Mouse (Mus musculus) CH12.LX (cell line): ENCODE measurements around the gene Ptprb. TPM values are rescaled to one million over a fixed set of nuclear protein-coding genes. Genes with fewer than 3 reads are reported as not detected.
A peak's percentile ranks its signal among the peaks of the same experiment; 100 is the strongest.

Experiments used
- DNase-seq: peaks from one replicate; pipeline ENCODE4 v3.0.0-alpha.2; 2013; ENCODE audit errors: extremely low read depth
- H3K27ac ChIP-seq: 2 replicates; pipeline ENCODE4 v1.5.1; 2012; ENCODE audit warnings: low read depth, mild to moderate bottlenecking, control low read depth, moderate library complexity; ENCODE audit not compliant: insufficient read depth
- H3K27me3 ChIP-seq: replicated peaks from 2 replicates; pipeline ENCODE3; 2012; ENCODE audit warnings: inconsistent platforms
- H3K36me3 ChIP-seq, 2 experiments: replicated peaks in 1 of 2; 2 replicates each; pipeline versions ENCODE3 to v1.6.1; 2012; ENCODE audit warnings: inconsistent platforms in 1 of 2, low read length in 1 of 2, mild to moderate bottlenecking in 1 of 2, mixed read lengths in 1 of 2, moderate library complexity in 1 of 2; ENCODE audit not compliant: control insufficient read depth in 1 of 2, insufficient read depth in 1 of 2
- H3K4me1 ChIP-seq, 2 experiments: 2 replicates each; pipeline ENCODE4 v1.6.1; 2012; ENCODE audit warnings: inconsistent platforms in 1 of 2, moderate library complexity in 1 of 2; ENCODE audit not compliant: insufficient read depth in 2 of 2, control insufficient read depth in 1 of 2
- H3K4me2 ChIP-seq: 2 replicates; pipeline ENCODE4 v1.6.1; 2012; ENCODE audit warnings: low read depth, mild to moderate bottlenecking, control low read depth; ENCODE audit not compliant: poor library complexity, insufficient read depth, severe bottlenecking
- H3K4me3 ChIP-seq, 3 experiments: fragments of 150-350 bp in 1 of 3; sonication (generic) in 1 of 3; replicated peaks in 1 of 3; 2 replicates each; pipeline versions ENCODE3 to v1.5.1; 2011 to 2012; ENCODE audit warnings: low read depth in 2 of 3, low read length in 2 of 3, mild to moderate bottlenecking in 2 of 3, moderate library complexity in 2 of 3, control low read depth in 1 of 3, improper control_type of control experiment in 1 of 3, inconsistent platforms in 1 of 3, mixed read lengths in 1 of 3; ENCODE audit not compliant: poor library complexity in 1 of 3
- H3K79me2 ChIP-seq: replicated peaks from 2 replicates; pipeline ENCODE4 v1.6.1; 2012; ENCODE audit warnings: mild to moderate bottlenecking, moderate library complexity; ENCODE audit not compliant: control insufficient read depth, poor library complexity, insufficient read depth, severe bottlenecking; ENCODE audit errors: extremely low read depth
- H3K9ac ChIP-seq: 2 replicates; pipeline ENCODE4 v1.6.1; 2012; ENCODE audit warnings: low read depth, mild to moderate bottlenecking, control low read depth, moderate library complexity; ENCODE audit not compliant: insufficient read depth
- H3K9me3 ChIP-seq: replicated peaks from 2 replicates; pipeline ENCODE3; 2012; ENCODE audit warnings: low read length, inconsistent platforms, mixed read lengths
- BHLHE40 ChIP-seq: IDR thresholded peaks from 2 replicates; pipeline ENCODE4 v1.6.1; 2011; ENCODE audit warnings: mild to moderate bottlenecking, low read depth, low read length, improper control_type of control experiment
- CTCF ChIP-seq, 2 experiments: IDR thresholded peaks in 1 of 2; conservative IDR thresholded peaks in 1 of 2; 2 replicates each; pipeline ENCODE4 v1.5.1; 2011 to 2012; ENCODE audit warnings: low read depth in 2 of 2, low read length in 2 of 2, improper control_type of control experiment in 1 of 2, inconsistent platforms in 1 of 2, mild to moderate bottlenecking in 1 of 2, moderate library complexity in 1 of 2
- ELF1 ChIP-seq: IDR thresholded peaks from 2 replicates; pipeline ENCODE4 v1.6.1; 2014; ENCODE audit warnings: low read depth, mild to moderate bottlenecking, inconsistent platforms, low read length, improper control_type of control experiment
- ETS1 ChIP-seq: conservative IDR thresholded peaks from 2 replicates; pipeline ENCODE4 v1.6.1; 2012; ENCODE audit warnings: low read depth, mild to moderate bottlenecking, inconsistent platforms, low read length, improper control_type of control experiment, moderate library complexity
- GABPA ChIP-seq: IDR thresholded peaks from 2 replicates; pipeline ENCODE4 v1.6.1; 2012; ENCODE audit warnings: low read depth, low read length, improper control_type of control experiment, inconsistent platforms; ENCODE audit not compliant: insufficient replicate concordance
- HCFC1 ChIP-seq: IDR thresholded peaks from 2 replicates; pipeline ENCODE4 v1.6.1; 2012; ENCODE audit warnings: low read depth, mild to moderate bottlenecking, inconsistent platforms, low read length, improper control_type of control experiment
- JUN ChIP-seq: IDR thresholded peaks from 2 replicates; pipeline ENCODE4 v1.6.1; 2011; ENCODE audit warnings: low read depth, mild to moderate bottlenecking, low read length, improper control_type of control experiment, moderate library complexity; ENCODE audit not compliant: insufficient read depth
- JUND ChIP-seq: conservative IDR thresholded peaks from 2 replicates; pipeline ENCODE4 v1.6.1; 2011; ENCODE audit warnings: low read depth, low read length, improper control_type of control experiment
- MAFK ChIP-seq: IDR thresholded peaks from 2 replicates; pipeline ENCODE4 v1.6.1; 2011; ENCODE audit warnings: low read length, improper control_type of control experiment; ENCODE audit not compliant: insufficient replicate concordance
- MXI1 ChIP-seq: IDR thresholded peaks from 2 replicates; pipeline ENCODE4 v1.6.1; 2011; ENCODE audit warnings: mild to moderate bottlenecking, low read depth, low read length, improper control_type of control experiment
- MYC ChIP-seq: IDR thresholded peaks from 2 replicates; pipeline ENCODE4 v1.6.1; 2011; ENCODE audit warnings: low read depth, mild to moderate bottlenecking, improper control_type of control experiment, low read length
- NELFE ChIP-seq: IDR thresholded peaks from 2 replicates; pipeline ENCODE4 v1.6.1; 2011; ENCODE audit warnings: low read depth, low read length, improper control_type of control experiment
- NRF1 ChIP-seq: IDR thresholded peaks from 2 replicates; pipeline ENCODE4 v1.6.1; 2014; ENCODE audit warnings: low read depth, mild to moderate bottlenecking, inconsistent platforms, low read length, improper control_type of control experiment, moderate library complexity
- POLR2AphosphoS2 ChIP-seq: IDR thresholded peaks from 2 replicates; pipeline ENCODE4 v1.6.1; 2011; ENCODE audit warnings: low read depth, low read length, improper control_type of control experiment
- TCF12 ChIP-seq: IDR thresholded peaks from 2 replicates; pipeline ENCODE4 v1.6.1; 2014; ENCODE audit warnings: low read depth, mild to moderate bottlenecking, inconsistent platforms, low read length, improper control_type of control experiment
- UBTF ChIP-seq: IDR thresholded peaks from 2 replicates; pipeline ENCODE4 v1.6.1; 2012; ENCODE audit warnings: low read depth, mild to moderate bottlenecking, inconsistent platforms, low read length, improper control_type of control experiment, moderate library complexity
- USF1 ChIP-seq: IDR thresholded peaks from 2 replicates; pipeline ENCODE4 v1.6.1; 2014; ENCODE audit warnings: low read depth, mild to moderate bottlenecking, inconsistent platforms, low read length, improper control_type of control experiment
- USF2 ChIP-seq: conservative IDR thresholded peaks from 2 replicates; pipeline ENCODE4 v1.6.1; 2011; ENCODE audit warnings: low read depth, low read length, improper control_type of control experiment
- ZKSCAN1 ChIP-seq: IDR thresholded peaks from 2 replicates; pipeline ENCODE4 v1.6.1; 2012; ENCODE audit warnings: low read depth, inconsistent platforms, low read length, improper control_type of control experiment, borderline replicate concordance
- ZMIZ1 ChIP-seq: IDR thresholded peaks from 2 replicates; pipeline ENCODE4 v1.6.1; 2012; ENCODE audit warnings: low read depth, mild to moderate bottlenecking, inconsistent platforms, low read length, improper control_type of control experiment
- dilution Hi-C: fragments of 300-500 bp; cut with MboI; formaldehyde crosslinking; loops from 2 replicates; pipeline ENCODE4 v1.14.3; 2020; ENCODE audit warnings: low sequenced_read_pairs; ENCODE audit not compliant: extremely low pct_unique_long_range_greater_than_20kb, extremely low pct_ligation_motif_present
- in situ Hi-C: fragments of 300-500 bp; cut with MboI; formaldehyde crosslinking; loops from 3 replicates; pipeline ENCODE4 v1.14.3; 2019; ENCODE audit warnings: low sequenced_read_pairs, low pct_ligation_motif_present, low pct_unique_long_range_greater_than_20kb, mixed read lengths
- polyA plus RNA-seq: library from polyadenylated mRNA; unstranded; fragments of >175 nt; gene quantifications from 2 replicates; pipeline ENCODE4 v1.2.1, GENCODE M21; 2012; ENCODE audit warnings: low read depth; ENCODE audit not compliant: insufficient read length
- total RNA-seq, 2 experiments: library from RNA; depleted of rRNA; stranded (reverse); fragments of 300-350 nt in 1 of 2; fragments of >200 nt in 1 of 2; gene quantifications; 2 replicates each; pipeline ENCODE4 v1.2.3; 2012 to 2014

Gene Ptprb
- total and polyA plus RNA-seq, 3 experiments: not detected

- in situ Hi-C loops: no loop called here
- Histone ChIP-seq H3K36me3 (no peaks in the 10 kb centered on the region), H3K79me2 (no peaks in the 10 kb centered on the region; the same call in 1 of the 2 replicates), H3K27ac (no peak overlapping the region), H3K4me1 (peaks cover 0 to 8% of the 10 kb centered on the region in 2 experiments; a peak in 1 of 4 replicates), H3K9ac (no peak overlapping the region), H3K27me3 (no peaks in the 10 kb centered on the region), H3K9me3 (no peaks in the 10 kb centered on the region), H3K4me3 (no peak overlapping the region), H3K4me2 (no peak overlapping the region)
- DNase-seq: no peak
- dilution Hi-C loops: no loop called here
- no peak for TF ChIP-seq ZKSCAN1
- TF ChIP-seq USF1: no peak
- no peak for TF ChIP-seq BHLHE40
- no peak for TF ChIP-seq USF2
- no peak for TF ChIP-seq MYC
Observed at GRCm38 (mm10) chr10:116424921-116425320, 149.6 kb downstream of the Ptprb start.

DNA sequence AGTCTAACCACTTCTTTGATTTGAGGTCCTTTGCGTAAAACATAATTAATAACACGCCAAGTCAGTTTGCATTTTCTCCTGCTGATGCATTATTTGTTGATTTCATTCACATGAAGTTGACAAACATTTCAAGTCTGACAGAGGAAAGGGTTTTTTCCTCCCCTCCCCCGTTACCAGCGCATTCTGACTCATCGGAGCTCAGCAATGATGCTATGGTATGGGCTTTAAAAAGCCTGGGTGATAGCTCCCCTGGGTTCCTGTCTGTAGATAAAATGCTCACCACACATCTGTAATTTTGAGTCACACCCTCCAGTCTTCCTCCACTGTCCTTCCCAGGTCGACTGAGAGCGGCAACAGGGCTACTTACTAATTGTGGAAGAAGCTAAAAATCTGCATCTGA is 150.9 kb downstream of the Ptprb start:
- dilution Hi-C loops (no loop called here), in situ Hi-C loops (no loop called here)
- Histone ChIP-seq H3K27me3 (no peaks in the 10 kb centered on the region), H3K36me3 (no peaks in the 10 kb centered on the region), H3K4me3 (no peak overlapping the region), H3K9me3 (no peaks in the 10 kb centered on the region), H3K27ac (no peak overlapping the region), H3K9ac (no peak overlapping the region), H3K79me2 (no peaks in the 10 kb centered on the region; the same call in 1 of the 2 replicates), H3K4me2 (peak overlapping the region; percentile 14; the same call in 1 of the 2 replicates), H3K4me1 (peaks cover 0 to 8% of the 10 kb centered on the region in 2 experiments; a peak in 1 of 4 replicates)
- no peak for TF ChIP-seq MYC
- no peak for TF ChIP-seq UBTF
- TF ChIP-seq POLR2AphosphoS2: no peak
- no peak for TF ChIP-seq NELFE
- TF ChIP-seq ELF1: no peak
- TF ChIP-seq HCFC1: no peak
- TF ChIP-seq GABPA: no peak
- no peak for TF ChIP-seq MXI1
- TF ChIP-seq ZMIZ1: no peak
- no peak for TF ChIP-seq CTCF (conservative IDR thresholded peaks at IDR 0.05 in 1 of 2, IDR thresholded peaks at IDR 0.05 in 1 of 2; ENCODE audit: low read depth in 2 of 2, low read length in 2 of 2)
- no peak for TF ChIP-seq NRF1
- no peak for TF ChIP-seq JUN
- TF ChIP-seq JUND: no peak
- no peak for TF ChIP-seq USF1
- TF ChIP-seq TCF12: no peak
- TF ChIP-seq MAFK: no peak
- no peak for TF ChIP-seq ETS1
- DNase-seq: peak; percentile 27
